Mouse (Mus musculus): Measurements from ENCODE around the gene Dock1. TPM values are rescaled to one million over a fixed set of nuclear protein-coding genes. Genes with fewer than 3 reads are reported as not detected.

Gene Dock1
- polyA plus RNA-seq (2012; rRNA removed), result 17.8 and 27.3 TPM in 2 replicates

DNA sequence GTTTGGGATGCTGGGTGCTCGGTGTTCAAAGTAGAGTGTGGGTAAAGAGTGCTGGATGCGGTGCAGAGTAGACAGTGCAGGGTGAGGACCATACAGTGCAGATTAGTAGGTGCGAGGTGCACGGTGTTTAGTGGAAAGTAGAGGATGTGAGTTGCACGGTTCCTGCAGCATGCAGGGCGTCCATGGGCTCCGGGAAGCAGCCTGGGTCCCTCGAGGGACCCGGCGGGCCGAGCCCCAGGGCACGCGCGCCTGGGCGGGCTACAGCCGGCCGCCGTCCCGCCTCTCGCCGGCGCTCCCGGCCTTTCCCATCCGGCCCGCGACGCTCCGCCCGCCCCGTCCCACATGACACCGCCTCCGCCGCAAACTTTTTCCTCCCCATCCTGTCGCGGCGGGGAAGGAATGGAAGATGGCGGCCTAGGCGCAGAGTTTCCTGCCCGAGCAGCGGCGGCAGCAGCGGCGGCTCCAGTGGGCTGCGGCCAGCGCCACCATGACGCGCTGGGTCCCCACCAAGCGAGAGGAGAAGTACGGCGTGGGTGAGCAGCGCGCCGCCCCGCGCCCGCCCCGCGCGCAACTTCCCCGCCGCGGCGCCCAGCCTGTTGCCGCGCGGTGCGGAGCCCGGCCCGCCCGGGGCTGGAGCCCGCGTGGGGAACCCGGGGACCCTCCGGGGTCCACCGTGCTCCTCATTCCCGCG, at the start of gene Dock1:
Gene Dock1 (plus strand): TSS at position 343 of the 691 bp plus-strand sequence.

DNA sequence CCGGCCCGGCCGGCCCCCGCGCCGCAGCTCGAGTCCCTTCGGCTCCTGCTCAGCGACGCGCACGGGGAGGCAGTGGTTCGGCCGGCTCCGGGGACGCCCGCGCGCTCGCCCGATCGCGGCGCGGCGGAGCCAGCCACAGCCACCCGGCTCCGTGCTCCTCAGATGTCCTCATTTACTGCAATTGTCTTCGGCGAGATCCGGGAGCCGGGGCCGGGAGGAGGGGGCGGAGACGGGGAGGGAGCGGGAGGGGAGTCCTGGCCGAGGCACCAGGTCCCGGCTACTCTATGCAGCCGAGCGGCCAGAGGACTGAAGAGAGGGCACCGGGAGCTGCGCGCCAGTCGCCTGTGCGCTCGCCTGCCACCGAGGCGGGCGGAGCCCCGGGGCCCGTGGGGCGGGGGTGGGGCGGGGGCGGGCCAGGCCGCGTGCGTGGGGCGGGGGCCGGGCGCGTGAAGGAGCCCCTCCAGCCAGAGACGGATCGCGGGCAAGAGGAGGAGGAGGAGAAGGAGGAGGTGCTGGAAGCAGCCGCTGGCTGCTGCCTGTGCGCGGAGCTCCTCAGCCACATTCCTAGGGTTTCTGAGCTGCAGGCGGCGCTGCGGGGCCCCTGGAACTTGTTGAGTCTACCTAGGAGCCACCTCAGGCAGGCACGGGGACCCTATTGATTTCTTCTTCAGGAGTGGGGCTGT, 267.6 kb downstream of the Dock1 start, which contains the start of gene Fam196a:
Gene Fam196a (minus strand): TSS at position 504 of the 683 bp plus-strand sequence.

